Mouse (Mus musculus): ENCODE results near the gene Gm21258. TPM values are rescaled to one million over a fixed set of nuclear protein-coding genes. Genes with fewer than 3 reads are reported as not detected.

Gm21258 gene
- not detected for polyA plus RNA-seq (2017; shearing (Covaris generic))

DNA sequence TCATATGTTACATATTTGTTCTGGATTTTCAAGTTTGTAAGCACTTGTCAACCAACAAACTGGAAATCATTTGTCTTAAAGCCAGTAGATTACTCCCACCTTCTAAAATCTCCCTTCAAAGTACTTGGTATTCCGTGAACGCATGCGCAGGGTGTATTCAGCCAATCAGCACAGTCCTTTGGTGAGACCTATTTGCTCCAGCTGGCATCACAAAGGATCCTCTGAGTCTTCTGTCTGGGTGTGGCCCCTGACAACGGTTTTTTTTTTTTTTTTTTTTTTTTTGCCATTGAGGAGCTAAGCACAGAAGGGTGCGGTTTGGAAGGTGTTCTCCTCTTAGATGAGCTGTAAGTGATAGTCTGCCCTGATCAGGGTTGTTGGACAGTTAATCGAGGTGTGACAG, at the start of gene Gm21258:
Gm21258 (plus strand) TSS at position 301 of the 400 bp plus-strand sequence.

